Mouse (Mus musculus): ENCODE measurements around the gene Zfp653.
A peak's percentile ranks its signal among the peaks of the same experiment; 100 is the strongest.
"Not testable (repeated sequence)": the region's sequence is repeated elsewhere in the genome, so short reads cannot be mapped to it uniquely, and the experiment has no call there.

Zfp653 gene

DNA sequence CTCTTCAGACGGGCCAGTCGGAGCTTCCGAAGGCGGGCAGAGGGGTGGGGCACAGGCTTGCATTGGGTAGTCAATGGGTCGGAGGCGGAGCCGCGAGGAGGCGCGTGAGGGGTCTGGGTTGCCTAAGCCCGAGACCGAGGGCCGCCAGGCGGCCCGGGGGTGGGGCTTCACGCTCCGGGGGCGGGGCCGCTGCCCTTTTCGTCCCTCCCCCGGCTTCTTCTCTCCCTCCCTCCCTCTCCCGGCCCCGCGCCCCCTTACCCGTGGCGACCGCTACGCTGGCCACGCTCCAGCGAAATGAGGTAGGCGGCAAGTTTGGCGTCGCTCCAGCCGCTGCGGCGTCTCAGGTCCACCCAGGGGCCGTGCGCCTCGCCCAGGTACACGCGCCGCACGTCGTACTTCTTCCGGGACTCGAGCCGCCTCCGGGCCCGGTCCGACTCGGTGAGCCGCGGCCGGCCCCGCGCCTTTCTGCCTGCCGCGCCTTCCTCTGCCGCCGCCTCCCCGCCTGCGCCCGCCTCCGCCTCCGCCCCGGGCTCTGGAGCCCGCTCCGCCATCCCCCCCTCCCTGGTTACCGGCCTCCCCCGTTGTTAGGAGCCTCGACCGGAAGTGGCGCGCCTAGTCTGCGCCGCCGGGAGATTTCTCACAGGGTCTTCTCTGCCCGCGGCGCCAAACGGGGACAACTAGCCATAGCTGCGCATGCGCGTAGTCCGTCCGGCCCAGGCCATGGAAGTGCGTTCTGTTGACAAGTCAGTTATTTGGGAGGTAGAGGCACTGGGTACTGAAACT lies at the start of gene Zfp653, which contains the start of gene Gm49318:
Gene Zfp653 (minus strand): TSS at position 586 of the 783 bp plus-strand sequence.
Gene Gm49318 (minus strand): TSS at position 469 of the 783 bp plus-strand sequence.
- DNase-seq, result peak; percentile 98

GRCm38 (mm10) chr9:22119543-22119942 lies 48.4 kb upstream of the Zfp653 start:
- no peak for DNase-seq

GRCm38 (mm10) chr9:22117754-22118456 lies 46.7 kb upstream of the Zfp653 start:
- peak; percentile 60 to 69 for DNase-seq

DNA sequence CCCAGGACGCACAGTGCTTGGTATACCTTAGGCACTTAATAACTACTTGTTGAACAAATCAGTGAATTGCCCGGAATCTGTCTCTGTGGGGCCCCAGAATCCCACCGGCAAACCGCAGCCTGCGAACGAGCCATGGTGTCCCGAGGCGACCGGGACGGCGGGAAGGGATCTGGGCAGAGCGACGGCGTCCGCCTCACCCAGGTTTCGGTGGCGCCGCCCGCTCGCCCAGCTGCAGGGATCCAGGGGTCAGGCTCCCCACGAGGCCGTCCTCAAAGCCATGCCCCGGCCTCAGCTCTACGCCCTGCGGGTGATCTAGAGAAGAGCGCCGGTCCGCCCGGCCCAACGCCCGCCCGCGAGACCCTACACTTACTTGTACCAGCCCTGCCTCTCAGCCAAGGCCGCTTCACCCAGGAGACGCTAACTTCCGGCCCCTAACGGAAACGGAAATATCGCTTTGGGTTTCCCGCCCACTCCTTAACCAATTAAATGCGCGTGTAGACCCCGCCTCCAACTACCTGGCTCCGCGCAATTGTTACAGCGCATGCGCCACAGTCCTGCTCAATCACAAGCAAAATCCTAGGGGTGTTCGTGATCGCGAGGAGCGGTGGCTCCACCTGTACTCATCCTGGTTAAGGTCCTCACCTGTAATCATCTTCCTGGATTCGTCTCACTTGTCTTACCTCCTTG lies 45.7 kb upstream of the Zfp653 start, which contains the start of gene Elof1:
Gene Elof1 (minus strand): TSS at position 433 of the 687 bp plus-strand sequence.
- DNase-seq, result peak; percentile 94 to 96

DNA sequence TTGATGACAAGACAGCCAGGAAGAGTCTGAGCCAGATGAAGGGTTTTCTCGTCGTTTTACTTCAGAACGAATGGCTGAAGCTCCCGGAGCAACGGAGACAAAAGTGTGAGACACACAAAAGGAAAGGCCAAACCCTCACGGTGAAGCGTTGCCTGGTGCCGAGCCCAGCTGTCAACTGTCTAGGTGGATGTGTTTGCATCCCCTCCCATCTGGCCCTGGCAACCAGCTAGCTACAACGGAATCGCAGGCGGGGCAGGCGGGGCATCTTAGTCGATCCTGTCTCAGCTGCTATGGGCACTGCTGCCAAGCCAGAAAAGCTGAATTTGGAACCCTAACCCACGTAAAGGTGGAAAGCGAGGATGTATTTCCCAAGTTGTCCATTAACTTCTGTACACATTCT lies 44.9 kb upstream of the Zfp653 start:
- no peak for DNase-seq

GRCm38 (mm10) chr9:22115635-22116034 lies 44.5 kb upstream of the Zfp653 start:
- no peak for DNase-seq

DNA sequence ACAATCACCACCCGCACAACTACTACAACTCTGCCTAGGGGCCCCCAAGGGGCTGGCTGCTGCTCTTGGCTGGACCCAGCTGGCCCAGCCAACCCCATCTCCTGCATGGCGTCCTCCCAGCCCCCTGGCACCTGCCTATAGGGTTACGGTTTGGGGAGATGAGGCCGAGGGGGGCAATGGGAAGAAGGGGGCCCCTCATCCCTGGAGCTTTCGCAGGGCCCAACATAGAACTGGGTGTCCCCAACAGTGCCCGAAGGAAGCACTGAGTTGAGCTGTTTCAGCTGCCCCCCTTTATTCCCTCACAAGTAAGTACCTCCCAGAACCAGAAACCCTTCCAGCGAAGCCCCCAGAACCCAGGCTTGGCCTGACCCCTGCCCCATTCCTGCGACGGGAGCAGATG lies 37.0 kb upstream of the Zfp653 start:
- DNase-seq, result no peak

DNA sequence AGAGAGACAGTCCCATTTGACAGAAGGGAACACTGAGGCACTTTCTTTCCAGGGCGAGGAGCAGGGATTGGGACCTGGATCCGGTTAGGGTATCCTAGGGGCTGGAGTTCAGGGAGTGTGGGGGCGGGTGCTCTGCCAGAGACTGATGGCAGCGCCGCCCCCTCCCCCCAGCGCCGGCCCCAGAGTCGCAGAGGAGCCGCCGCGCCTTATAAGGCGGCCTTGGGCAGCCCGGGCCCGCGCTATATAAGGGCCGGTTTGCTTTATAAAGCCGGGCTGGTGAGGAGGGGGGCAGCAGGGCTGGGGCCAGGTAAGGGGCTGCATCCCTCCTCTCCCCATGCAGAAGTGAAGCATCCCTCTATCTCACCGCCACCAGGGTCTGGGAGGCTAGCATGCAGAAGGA lies 28.7 kb upstream of the Zfp653 start:
- no peak for DNase-seq

DNA sequence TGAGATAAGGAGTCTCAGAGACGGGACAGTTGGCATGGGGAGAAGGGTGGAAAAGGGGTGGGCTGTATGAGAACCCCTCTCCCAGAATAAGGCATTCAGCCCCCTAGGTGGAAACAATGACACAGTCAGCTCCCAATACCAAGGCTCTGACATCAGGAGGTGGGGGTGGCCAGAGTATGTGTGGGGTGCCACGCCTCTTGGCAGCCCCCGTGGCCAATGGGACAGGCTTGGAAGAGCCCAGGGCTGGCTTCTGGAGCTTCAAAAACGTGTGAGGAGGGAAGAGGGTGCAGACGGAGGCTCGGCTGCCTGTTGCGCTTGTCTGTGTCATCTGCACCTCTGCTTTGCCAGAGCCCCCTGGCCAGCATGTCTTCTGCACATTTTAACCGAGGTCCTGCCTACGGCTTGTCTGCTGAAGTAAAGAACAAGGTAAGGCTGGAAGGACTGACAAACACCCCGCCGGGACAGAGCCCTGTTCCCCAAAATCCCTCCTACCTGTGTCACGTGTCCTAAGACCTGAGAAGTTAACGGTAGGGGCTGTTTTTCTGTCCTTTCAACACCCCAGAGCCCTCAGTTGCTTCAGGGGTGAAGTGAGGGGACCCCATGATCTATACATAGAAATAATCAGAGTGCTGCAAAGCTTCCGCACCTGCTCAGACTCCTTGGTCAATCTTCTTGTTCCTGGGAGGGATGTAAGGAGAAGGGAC lies 28.0 kb upstream of the Zfp653 start, which contains the start of gene Cnn1:
Gene Cnn1 (plus strand): TSS at position 224 of the 704 bp plus-strand sequence.
- peak in 1 of 2 experiments; percentile 20 for DNase-seq

- DNase-seq, result peak; percentile 88 to 89
Observed at GRCm38 (mm10) chr9:22095854-22096307, 24.7 kb upstream of the Zfp653 start.

DNA sequence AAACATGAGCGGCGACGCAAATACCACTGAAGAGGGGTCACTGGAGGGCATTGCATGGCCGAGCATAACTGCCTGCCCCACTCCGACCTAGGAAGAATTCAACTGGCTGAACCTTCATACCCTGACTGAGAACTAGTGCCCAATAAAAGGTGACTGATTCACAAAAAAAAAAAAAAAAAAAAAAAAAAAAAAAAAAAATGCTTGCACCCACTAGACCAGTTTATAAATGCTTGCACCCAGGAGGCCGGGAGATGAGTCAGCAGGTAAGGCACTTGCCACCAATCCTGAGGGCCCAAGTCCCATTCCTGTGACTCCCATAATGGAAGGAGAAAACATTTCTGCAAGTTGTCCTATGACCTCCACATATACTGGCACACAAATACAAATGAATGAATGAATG lies 21.6 kb upstream of the Zfp653 start:
- no peak for DNase-seq

GRCm38 (mm10) chr9:22089986-22090385 lies 18.8 kb upstream of the Zfp653 start:
- DNase-seq, result no peak

- DNase-seq, result no peak
Observed at GRCm38 (mm10) chr9:22089281-22089680, 18.1 kb upstream of the Zfp653 start.

DNA sequence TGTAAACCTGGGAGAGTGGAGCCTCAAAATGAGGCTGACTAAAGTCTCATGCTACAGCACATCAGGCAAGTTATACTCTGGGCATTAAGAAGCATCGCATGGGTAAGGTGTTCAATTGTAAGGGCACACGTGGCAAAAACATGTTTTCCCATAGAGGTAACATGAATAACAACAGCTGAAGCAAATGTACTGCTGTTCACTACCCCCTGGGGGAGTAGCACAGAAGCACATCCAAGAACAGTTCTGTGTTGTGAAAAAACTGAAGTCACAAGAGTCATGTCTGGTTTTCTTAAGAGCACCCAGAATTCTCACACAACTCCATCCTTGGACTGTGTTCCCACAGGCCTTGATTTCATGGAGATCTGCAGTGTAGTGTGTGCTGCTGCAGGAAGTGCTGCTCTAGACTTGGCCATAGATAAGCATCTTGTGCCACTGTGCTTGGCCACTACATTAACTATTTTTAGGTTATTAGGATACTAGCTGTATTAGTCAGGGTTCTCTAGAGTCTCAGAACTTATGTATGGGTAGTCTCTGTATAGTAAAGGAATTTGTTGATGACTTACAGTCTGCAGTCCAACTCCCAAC lies 15.9 kb upstream of the Zfp653 start:
- DNase-seq, result no peak

GRCm38 (mm10) chr9:22086012-22086411 lies 14.8 kb upstream of the Zfp653 start:
- DNase-seq, result no peak

DNA sequence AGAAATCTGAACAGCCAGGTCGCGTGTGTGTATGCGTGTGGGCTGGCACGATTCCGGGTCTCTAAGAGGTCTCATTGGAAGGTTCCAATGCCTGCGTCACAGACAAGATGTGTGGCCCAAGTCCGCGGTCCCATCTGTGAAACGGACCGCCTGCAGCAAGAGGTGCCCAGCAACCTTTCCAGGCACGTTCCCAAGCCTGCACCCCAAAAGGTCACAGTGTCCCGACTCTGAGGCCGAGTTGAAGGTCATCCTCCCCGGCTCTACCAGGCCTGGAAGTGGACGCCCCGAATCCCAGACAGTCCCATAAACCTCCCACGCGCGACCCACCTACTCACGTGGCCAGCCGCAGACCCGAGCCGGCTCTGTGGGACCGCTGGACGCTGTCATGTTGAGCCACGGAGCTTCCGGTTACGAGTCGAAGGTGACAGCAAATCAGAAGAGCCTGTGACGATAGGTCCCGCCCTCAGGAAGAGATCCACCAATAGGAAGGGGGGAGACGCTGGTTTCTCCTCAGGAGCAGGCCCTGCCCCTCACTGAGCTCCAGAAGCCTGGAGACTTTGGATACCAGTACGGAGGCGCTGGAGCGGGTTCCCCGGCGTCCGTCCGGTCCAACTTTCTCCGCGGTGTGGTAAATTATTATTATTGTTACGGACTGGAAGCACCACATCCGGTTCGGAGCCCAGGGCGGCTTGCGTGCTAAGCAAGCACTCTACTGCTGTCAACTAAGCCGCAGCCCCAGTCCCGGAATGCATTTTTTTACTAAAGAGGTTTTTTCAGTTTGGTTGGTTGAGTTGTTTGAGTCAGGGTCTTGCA lies 14.1 kb upstream of the Zfp653 start, which contains the start of gene Ecsit:
Gene Ecsit (minus strand): TSS at position 417 of the 813 bp plus-strand sequence.
- peak; percentile 94 to 96 for DNase-seq

- no peak for DNase-seq
Observed at GRCm38 (mm10) chr9:22084667-22085021, 13.5 kb upstream of the Zfp653 start.

GRCm38 (mm10) chr9:22076223-22076622 lies 5.0 kb upstream of the Zfp653 start:
- DNase-seq, result no peak

- DNase-seq, result not testable (repeated sequence)
Observed at GRCm38 (mm10) chr9:22075778-22076177, 4.6 kb upstream of the Zfp653 start.

DNA sequence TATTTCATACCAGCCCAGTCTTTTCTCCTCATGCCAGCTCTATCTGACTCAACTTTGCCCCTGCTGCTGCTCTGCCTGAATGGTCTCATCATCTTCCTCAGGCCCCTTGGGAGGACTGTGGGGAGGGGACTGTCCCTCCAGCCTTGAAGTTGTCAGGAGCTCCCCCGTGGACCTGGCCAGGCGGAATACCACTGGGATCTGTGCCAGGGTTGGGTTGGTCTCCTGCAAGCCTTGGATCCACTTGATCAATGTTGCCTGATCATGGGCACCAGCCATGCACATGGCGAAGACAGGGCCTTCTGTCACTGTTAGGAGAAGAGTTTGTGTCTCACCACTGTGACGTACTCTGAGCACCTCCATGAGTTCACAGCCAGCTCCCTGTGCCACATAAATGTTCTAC lies 1.1 kb upstream of the Zfp653 start:
- no peak for DNase-seq

GRCm38 (mm10) chr9:22069881-22070553 lies 1.2 kb downstream of the Zfp653 start:
- no peak for DNase-seq

All from cerebellum, postnatal 36 days (tissue).